Mouse (Mus musculus) neural tube, embryonic 13.5 days (tissue): ENCODE measurements around the gene Sept4. TPM values are rescaled to one million over a fixed set of nuclear protein-coding genes. Genes with fewer than 3 reads are reported as not detected.

Experiments used
- ATAC-seq: fragments of 200-750 bp; cut with Nextera tagmentation; 2 replicates; pipeline ENCODE4 v1.8.0; 2017; ENCODE audit warnings: low read depth, mild to moderate bottlenecking, moderate TSS enrichment, moderate library complexity
- H3K27ac ChIP-seq: fragments of 300-500 bp; sonication (generic); replicated peaks from 2 replicates; pipeline ENCODE4 v1.5.1; 2015; ENCODE audit warnings: moderate library complexity, mild to moderate bottlenecking, inconsistent platforms
- H3K27me3 ChIP-seq: fragments of 300-500 bp; sonication (generic); 2 replicates; pipeline ENCODE4 v1.6.1; 2015; ENCODE audit warnings: mild to moderate bottlenecking, inconsistent platforms
- H3K36me3 ChIP-seq: fragments of 300-500 bp; sonication (generic); 2 replicates; pipeline ENCODE4 v1.6.1; 2015; ENCODE audit warnings: mild to moderate bottlenecking, inconsistent platforms
- H3K4me1 ChIP-seq: fragments of 300-500 bp; sonication (generic); replicated peaks from 2 replicates; pipeline ENCODE4 v1.6.1; 2015; ENCODE audit warnings: inconsistent platforms
- H3K4me2 ChIP-seq: fragments of 300-500 bp; sonication (generic); 2 replicates; pipeline ENCODE4 v1.6.1; 2015; ENCODE audit warnings: inconsistent platforms, mild to moderate bottlenecking, moderate library complexity
- H3K4me3 ChIP-seq: fragments of 300-500 bp; sonication (generic); 2 replicates; pipeline ENCODE4 v1.5.1; 2015; ENCODE audit warnings: mild to moderate bottlenecking, inconsistent platforms
- H3K9ac ChIP-seq: fragments of 300-500 bp; sonication (generic); 2 replicates; pipeline ENCODE4 v1.6.1; 2015; ENCODE audit warnings: moderate library complexity, mild to moderate bottlenecking, inconsistent platforms
- H3K9me3 ChIP-seq: fragments of 300-500 bp; sonication (generic); 2 replicates; pipeline ENCODE4 v1.6.1; 2016; ENCODE audit warnings: inconsistent platforms
- WGBS: fragments of 180-500 bp; shearing (Covaris S2); methylation state at CpG from one replicate; pipeline ENCODE4 v1.1.7; 2015; 5-methylcytosine and 5-hydroxymethylcytosine counted together
- polyA plus RNA-seq: library from polyadenylated mRNA; unstranded; fragments of >200 nt; fragmentation: Nextera tagmentation; extraction: Ambion mirVana; gene quantifications from 2 replicates; pipeline ENCODE4 v1.2.1, GENCODE M21; 2015

Gene Sept4
- polyA plus RNA-seq, 1 experiment from 2014 or later: 27.2 TPM

DNA sequence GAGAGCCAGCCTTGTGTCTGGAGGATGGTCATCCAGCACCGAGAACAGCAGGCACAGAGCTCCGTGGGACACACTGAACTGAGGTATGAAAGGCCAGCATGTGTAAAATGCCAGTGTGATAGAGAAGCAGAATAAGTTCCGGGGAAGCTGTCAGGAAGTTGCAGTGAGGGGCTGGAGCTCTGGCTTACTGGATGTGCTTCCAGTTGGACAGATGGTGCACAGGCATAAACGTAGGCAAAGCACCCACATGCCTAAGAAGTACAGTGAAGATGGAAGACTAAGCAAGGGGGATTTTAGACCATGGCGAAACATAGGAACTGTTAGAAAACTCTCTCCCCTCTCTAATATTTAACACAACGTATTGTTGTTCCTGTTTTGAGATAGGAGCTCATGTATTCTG lies 7.5 kb upstream of the Sept4 start:
- Histone ChIP-seq H3K9ac (no peak overlapping the region), H3K27me3 (no peaks in the 10 kb centered on the region), H3K36me3 (no peaks in the 10 kb centered on the region), H3K4me1 (no peaks in the 10 kb centered on the region), H3K4me2 (no peak overlapping the region), H3K4me3 (no peak overlapping the region), H3K9me3 (0 out of 2 replicates have a peak, but pooled peaks cover 3% of the 10 kb centered on the region), H3K27ac (no peak overlapping the region)
- WGBS: 81% methylated on average over 6 of the region's 6 CpGs
- no peak for ATAC-seq

DNA sequence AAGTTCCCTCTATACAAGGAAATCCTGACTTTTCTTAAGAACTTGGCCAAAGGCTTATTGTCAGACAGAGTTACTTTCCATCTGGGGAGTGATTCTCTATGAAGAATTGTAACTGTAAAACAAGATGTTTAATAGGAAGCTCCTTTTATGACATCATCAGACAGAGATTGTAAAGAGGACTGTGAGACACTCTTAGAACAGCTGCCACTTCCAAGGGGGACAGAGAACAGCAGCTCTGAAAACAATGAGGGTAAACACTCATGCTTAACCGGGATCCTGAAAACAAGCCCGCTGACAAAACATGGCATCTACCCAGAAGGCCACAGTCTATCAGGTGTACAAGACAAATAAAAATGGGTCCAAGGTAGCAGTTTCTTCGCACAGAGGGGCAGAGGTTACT lies 2.2 kb upstream of the Sept4 start, which contains the start of gene Gm11492:
TSS of gene Gm11492 (plus strand) at position 153 of the 400 bp plus-strand sequence.
- H3K4me1 ChIP-seq: no peaks in the 10 kb centered on the region
- H3K27me3 ChIP-seq: no peaks in the 10 kb centered on the region
- ATAC-seq: no peak
- no peak within 1 kb of the TSS for H3K4me3 ChIP-seq
- no peaks in the 10 kb centered on the region for H3K36me3 ChIP-seq
- no peaks in the 10 kb centered on the region for H3K9me3 ChIP-seq
- no peak within 1 kb of the TSS for H3K4me2 ChIP-seq
- WGBS: 73% methylated on average over 3 of the region's 3 CpGs
- no peak within 1 kb of the TSS for H3K27ac ChIP-seq
- H3K9ac ChIP-seq: no peak within 1 kb of the TSS

DNA sequence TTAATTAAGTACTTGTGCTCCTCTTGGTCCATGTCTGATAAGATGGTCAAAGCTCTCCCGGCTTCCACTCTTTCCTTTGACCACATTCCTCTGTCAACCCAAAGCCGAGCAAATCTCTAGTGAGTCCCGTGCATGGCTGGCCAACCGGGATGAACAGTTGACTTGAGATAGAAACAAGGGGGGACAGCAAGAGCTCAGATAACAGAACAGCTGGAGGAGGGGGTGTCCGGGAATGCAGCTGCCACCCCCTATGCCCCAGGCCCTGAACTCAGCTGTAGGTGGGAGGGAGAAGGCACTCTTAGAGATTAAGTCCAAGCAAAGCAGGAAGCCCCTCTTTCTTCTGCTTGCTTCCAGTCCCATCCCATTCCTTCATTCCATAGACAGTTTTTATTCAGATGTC lies 2.0 kb downstream of the Sept4 start:
- Histone ChIP-seq H3K4me3 (no peak overlapping the region), H3K36me3 (no peaks in the 10 kb centered on the region), H3K27me3 (no peaks in the 10 kb centered on the region), H3K4me2 (no peak overlapping the region), H3K9ac (no peak overlapping the region), H3K9me3 (no peaks in the 10 kb centered on the region), H3K4me1 (no peaks in the 10 kb centered on the region), H3K27ac (no peak overlapping the region)
- no peak for ATAC-seq
- WGBS: 85% methylated on average over 5 of the region's 5 CpGs

DNA sequence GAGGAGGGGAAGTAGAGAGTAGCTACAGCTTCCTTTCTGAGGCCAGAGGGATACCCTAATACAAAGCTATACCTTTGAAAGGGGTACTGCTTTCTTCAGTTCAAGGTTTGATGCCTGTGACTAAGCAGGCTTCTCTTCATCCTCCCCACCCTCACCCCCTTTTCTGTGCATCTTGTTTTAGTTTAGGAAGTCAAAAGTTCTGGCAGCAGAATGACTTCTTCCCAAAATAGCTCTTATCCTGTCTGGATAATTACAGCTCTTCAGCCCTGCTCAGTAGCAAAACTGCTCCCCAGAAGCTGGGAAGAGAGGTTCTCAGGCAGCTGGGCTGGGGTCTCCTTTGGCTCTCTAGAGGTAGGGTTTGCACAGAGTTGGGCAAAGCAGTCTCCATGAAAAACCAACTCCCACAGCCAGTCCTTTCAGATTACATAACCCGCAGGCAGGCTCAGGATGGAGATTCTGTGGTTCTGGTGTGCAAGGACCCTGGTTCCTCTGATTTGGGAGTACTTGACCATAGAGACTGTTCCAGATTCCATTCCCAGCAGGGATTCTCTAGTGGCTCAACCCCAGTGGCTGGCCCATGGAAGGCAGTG lies 2.8 kb downstream of the Sept4 start:
- H3K9me3 ChIP-seq: no peaks in the 10 kb centered on the region
- no peak overlapping the region for H3K4me2 ChIP-seq
- no peak overlapping the region for H3K27ac ChIP-seq
- no peaks in the 10 kb centered on the region for H3K27me3 ChIP-seq
- H3K4me1 ChIP-seq: no peaks in the 10 kb centered on the region
- no peaks in the 10 kb centered on the region for H3K36me3 ChIP-seq
- no peak overlapping the region for H3K9ac ChIP-seq
- H3K4me3 ChIP-seq: no peak overlapping the region
- no peak for ATAC-seq
- WGBS: 96% methylated on average over 1 of the region's 1 CpGs

DNA sequence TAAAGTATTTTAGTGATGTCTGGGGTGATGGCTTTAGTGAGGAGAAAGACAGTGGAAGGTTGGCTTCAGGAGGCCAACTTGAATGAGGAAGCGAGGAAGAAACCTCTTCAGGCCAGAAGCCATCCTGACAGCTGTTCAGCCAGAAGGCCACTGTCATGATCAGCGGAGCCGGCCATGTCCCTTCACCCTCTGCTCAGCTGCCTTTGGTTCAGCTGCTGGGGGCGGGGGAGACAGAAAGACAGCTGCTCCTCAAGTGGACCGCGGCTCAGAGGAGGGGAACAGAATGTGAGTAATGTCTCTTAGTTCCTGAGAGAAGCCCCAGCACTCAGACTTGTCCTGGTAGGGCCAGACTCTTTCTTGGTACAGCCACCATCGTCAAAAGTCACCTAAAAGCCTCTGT lies 5.0 kb downstream of the Sept4 start:
- no peaks in the 10 kb centered on the region for H3K9me3 ChIP-seq
- no peaks in the 10 kb centered on the region for H3K36me3 ChIP-seq
- H3K4me1 ChIP-seq: peaks cover 15% of the 10 kb centered on the region
- no peak overlapping the region for H3K4me2 ChIP-seq
- 76% methylated on average over 7 of the region's 7 CpGs for WGBS
- no peak overlapping the region for H3K27ac ChIP-seq
- H3K27me3 ChIP-seq: peaks cover 6% of the 10 kb centered on the region; the same call in 1 of the 2 replicates
- no peak for ATAC-seq
- H3K4me3 ChIP-seq: no peak overlapping the region
- H3K9ac ChIP-seq: no peak overlapping the region

DNA sequence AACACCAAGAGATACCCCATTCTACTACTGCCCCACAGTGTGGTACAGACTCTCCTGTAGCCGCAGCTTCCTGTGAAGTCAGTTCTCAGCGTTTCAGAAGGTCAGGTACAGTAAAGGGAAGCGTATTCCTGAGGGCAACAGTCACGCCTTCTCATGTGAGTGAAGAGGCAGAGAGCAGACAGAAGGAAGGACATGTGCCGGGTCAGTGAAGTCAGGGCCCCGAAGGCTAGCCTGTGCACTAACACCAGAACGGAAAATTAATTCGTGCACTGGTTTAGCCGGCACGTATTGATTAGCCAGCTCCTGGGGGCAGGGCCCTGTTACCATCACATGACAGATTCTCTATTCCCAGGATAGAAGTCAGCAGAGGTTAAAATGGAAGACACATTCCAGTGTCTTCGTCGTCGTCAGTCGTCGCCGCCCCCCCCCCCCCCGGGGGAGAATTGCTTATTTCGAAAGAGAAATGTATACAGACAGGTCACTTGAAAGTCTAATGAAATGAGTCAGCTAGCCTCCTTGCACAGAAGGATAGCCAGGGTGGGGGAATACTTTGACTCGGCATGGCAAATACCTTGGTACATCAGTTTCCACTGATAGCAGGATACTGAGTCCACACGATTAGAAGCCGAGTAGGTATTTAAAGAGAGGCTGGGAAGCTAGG lies 5.9 kb downstream of the Sept4 start:
- ATAC-seq: no peak
- no peak overlapping the region for H3K27ac ChIP-seq
- peaks cover 6% of the 10 kb centered on the region; the same call in 1 of the 2 replicates for H3K27me3 ChIP-seq
- H3K4me1 ChIP-seq: peaks cover 22% of the 10 kb centered on the region
- H3K9me3 ChIP-seq: no peaks in the 10 kb centered on the region
- WGBS: 74% methylated on average over 21 of the region's 21 CpGs
- H3K36me3 ChIP-seq: no peaks in the 10 kb centered on the region
- no peak overlapping the region for H3K4me3 ChIP-seq
- no peak overlapping the region for H3K4me2 ChIP-seq
- H3K9ac ChIP-seq: no peak overlapping the region

DNA sequence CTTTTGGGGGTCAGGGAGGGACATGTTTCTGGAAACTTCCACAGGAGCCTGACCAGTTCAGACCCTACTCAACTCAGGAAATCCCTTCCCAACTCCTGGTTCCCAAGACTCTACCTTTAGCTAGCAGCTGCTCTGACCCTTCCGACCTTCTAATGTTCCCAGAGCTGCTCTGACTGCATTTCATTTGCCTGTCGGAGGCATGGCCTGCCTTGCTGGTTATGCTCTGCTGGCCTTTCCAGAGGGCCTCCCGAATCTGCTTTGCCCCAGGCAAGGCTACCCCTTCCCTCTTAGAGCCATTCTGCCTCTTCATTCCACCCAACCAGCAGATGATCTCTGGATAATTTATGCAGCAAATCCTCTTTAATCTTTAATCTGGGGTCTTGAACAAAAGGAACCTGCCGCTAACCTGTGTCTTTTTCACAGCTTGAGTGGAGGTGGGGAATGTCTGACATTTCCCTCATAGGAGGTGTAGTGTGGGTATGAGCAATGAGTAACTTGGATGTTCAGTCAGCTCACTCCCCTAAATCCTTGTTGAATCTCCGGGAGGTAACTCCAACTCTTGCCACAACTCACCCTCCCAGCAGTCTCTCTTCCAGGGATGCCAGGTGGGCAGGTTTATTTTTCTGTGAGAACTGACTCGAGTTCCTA lies 9.0 kb downstream of the Sept4 start:
- no peak overlapping the region for H3K27ac ChIP-seq
- peak overlapping the region; percentile 62 for H3K4me3 ChIP-seq
- no peaks in the 10 kb centered on the region for H3K9me3 ChIP-seq
- peak overlapping the region; percentile 79 for H3K9ac ChIP-seq
- peaks cover 22% of the 10 kb centered on the region for H3K4me1 ChIP-seq
- ATAC-seq: 0 out of 2 replicates have a peak, but pooled peaks have one; percentile 16
- H3K27me3 ChIP-seq: peaks cover 6% of the 10 kb centered on the region; the same call in 1 of the 2 replicates
- H3K4me2 ChIP-seq: peak overlapping the region; percentile 93
- no peaks in the 10 kb centered on the region for H3K36me3 ChIP-seq
- WGBS: 22% methylated on average over 6 of the region's 6 CpGs

DNA sequence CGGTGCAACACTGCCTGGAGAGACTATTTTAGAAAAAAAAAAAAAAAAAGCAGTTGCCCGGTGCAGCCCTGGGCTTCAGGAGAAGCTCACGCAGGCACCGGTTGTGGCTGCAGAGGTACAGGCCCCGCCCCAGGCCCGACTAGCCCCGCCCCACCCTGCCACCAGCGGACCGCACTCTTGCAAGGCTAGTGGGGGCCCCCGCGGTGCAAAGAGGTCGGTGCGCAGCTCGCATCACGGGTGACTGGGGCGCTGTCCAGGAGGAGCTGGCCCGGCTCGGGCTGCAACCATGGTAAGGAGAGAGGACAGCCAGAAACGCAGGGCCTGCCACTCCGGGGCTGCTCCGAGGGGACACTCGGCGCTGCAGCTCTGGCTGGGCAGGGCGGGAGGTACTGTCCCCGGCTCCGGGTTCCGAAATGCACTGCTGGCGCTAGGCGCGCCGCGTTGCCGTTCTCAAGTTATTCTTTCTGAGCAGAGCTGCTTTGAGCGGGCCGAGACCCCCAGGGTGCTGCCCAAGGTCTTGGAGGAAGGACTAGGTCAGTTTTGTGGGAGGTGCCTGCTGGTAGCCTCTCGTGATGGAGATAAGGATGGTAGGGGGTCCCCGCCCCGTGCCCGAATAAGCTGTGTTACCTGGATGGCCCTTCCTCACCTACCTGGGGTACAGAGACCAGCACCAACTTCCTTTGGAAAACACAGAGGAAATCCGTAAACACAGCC lies 9.7 kb downstream of the Sept4 start:
- whole genome bisulfite sequencing: under 1% methylated on average over 40 of the region's 40 CpGs
- peak; percentile 79 for ATAC-seq
- peaks cover 6% of the 10 kb centered on the region; the same call in 1 of the 2 replicates for H3K27me3 ChIP-seq
- H3K27ac ChIP-seq: peak overlapping the region; percentile 50
- H3K36me3 ChIP-seq: no peaks in the 10 kb centered on the region
- peak overlapping the region; percentile 79 for H3K9ac ChIP-seq
- peak overlapping the region; percentile 62 for H3K4me3 ChIP-seq
- H3K4me2 ChIP-seq: peak overlapping the region; percentile 93
- H3K9me3 ChIP-seq: no peaks in the 10 kb centered on the region
- H3K4me1 ChIP-seq: peaks cover 22% of the 10 kb centered on the region

DNA sequence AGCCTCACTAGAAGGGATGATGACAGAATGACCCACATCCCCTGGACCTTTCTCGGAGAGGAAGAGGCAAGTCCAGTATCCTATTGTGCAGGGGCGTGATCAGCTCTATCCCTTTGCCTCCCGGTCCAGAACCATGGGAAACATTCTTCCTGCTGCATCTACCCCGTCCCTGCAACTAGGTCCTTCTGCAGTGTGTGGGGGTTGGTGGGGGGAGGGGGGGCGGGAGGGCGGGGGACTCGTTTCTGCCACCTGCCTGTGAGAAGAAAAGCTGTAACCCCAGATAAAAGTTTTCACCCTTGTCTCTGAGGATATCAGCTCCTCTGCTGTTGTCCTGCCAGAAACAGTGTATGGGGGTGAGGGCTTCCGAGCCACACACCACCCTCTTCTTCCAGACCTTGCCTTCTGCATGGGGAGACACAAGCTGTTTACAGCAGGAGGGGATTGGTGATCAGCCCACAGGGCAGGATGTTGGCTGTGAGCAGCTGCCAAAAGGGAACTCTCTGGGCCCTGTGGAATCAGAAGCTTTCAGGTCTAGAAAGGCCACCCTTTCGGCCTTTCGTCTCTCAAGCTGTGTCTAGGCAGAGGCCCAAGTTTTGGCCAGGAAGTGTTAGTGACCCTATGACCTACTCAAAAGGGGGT lies 10.4 kb downstream of the Sept4 start:
- no peaks in the 10 kb centered on the region for H3K36me3 ChIP-seq
- H3K4me1 ChIP-seq: peaks cover 22% of the 10 kb centered on the region
- peak overlapping the region; percentile 62 for H3K4me3 ChIP-seq
- H3K9me3 ChIP-seq: no peaks in the 10 kb centered on the region
- ATAC-seq: peak; percentile 59; the same call in 1 of the 2 replicates
- H3K27me3 ChIP-seq: peaks cover 6% of the 10 kb centered on the region; the same call in 1 of the 2 replicates
- peak overlapping the region; percentile 93 for H3K4me2 ChIP-seq
- H3K9ac ChIP-seq: peak overlapping the region; percentile 79
- H3K27ac ChIP-seq: peak overlapping the region; percentile 50
- WGBS: 15% methylated on average over 10 of the region's 10 CpGs

DNA sequence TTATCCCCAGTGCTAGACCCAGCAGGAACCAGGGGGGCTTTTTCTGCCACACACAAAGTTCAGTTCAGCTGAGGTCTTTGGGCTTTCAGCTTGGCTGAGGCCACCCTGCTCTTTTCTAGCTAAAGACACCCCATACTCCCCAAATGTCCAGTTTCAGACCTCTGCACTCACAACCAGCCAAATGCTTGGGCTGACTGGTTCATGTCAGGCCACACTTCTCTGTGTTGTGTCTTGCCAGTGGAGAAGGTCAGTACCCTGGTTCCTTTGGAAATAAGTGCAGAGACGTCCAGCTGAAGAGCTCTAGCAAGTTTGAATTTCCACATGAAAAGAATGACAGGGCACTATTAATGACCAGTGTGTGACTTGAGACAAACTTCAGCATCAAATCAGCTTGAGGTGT lies 11.0 kb downstream of the Sept4 start:
- ATAC-seq: no peak
- 41% methylated on average over 1 of the region's 1 CpGs for WGBS
- Histone ChIP-seq H3K9ac (no peak overlapping the region), H3K4me1 (peaks cover 22% of the 10 kb centered on the region), H3K36me3 (no peaks in the 10 kb centered on the region), H3K27me3 (peaks cover 6% of the 10 kb centered on the region; the same call in 1 of the 2 replicates), H3K27ac (peak overlapping the region; percentile 28; the same call in 1 of the 2 replicates), H3K4me3 (no peak overlapping the region), H3K4me2 (peak overlapping the region; percentile 93), H3K9me3 (no peaks in the 10 kb centered on the region)

DNA sequence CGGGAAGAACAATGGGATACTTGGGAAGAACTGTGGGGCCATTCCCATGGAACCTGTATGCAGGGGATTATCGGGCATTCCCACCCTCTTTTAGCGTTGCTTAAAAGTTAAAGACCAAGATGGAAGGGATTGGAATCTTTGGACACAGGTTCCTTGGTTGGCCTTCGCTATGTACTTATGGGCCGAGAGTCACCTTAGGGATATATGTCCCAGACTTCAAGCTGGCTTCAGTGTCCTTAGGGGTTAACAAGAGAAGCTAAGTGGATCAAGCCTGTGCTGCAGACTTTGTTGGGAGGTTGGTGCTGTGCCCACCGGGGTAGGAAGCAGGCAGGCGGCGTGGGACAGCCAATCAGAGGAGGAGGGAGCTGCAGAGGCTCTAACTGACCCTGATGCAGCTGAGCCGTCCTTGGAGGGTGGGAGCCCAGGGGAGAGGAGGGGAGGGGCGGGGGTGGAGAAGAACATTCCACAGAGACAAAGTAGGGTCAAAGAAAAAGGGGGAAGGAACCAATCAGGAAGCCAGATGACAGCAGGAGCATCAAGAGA lies 11.9 kb downstream of the Sept4 start:
- no peaks in the 10 kb centered on the region for H3K9me3 ChIP-seq
- 50% methylated on average over 10 of the region's 10 CpGs for WGBS
- ATAC-seq: no peak
- H3K4me2 ChIP-seq: no peak overlapping the region
- H3K4me1 ChIP-seq: peaks cover 22% of the 10 kb centered on the region
- H3K27ac ChIP-seq: no peak overlapping the region
- no peak overlapping the region for H3K4me3 ChIP-seq
- H3K27me3 ChIP-seq: peaks cover 6% of the 10 kb centered on the region; the same call in 1 of the 2 replicates
- no peak overlapping the region for H3K9ac ChIP-seq
- no peaks in the 10 kb centered on the region for H3K36me3 ChIP-seq
